8 mouse cellular contexts compared by ENCODE assay signal in the genomic region with DNA sequence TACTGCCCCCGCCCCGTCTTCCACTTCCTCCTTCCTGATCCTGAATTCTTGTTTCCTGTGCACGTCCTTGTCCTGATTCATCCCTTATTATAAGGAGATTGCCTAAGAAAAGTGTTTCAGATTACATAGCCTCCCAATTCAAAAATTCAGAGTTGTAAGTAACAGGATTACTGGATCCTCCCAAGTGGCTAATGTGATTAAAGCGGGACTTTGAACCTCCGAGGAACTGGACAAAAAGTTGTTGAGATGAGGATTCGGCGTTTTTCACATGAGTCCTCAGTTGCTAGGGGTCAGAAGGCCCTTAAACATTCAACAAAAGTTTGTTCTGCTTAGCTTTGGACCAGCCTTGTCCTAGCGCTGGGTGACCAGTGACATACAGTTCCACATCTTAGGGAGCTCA. TPM values are rescaled to one million over a fixed set of nuclear protein-coding genes. Genes with fewer than 3 reads are reported as not detected.
DNase-seq lines count a peak whose midpoint lies in the region; ATAC-seq and TF ChIP-seq lines count a peak whose summit lies in the region.

Kcna1 (minus strand) TSS at position 4 of the 400 bp plus-strand sequence.

- H3K36me3 ChIP-seq in heart, embryonic 15.5 days: no peaks in the 10 kb centered on the region
- H3K36me3 ChIP-seq in embryonic facial prominence, embryonic 10.5 days (replicated peaks): no peaks in the 10 kb centered on the region
- no peaks in the 10 kb centered on the region for H3K36me3 ChIP-seq in hindbrain, embryonic 15.5 days
- H3K36me3 ChIP-seq in liver, postnatal 0 days (replicated peaks; ENCODE audit: insufficient read depth, low read length): no peaks in the 10 kb centered on the region

- TF ChIP-seq CTCF in liver, postnatal 0 days (IDR thresholded peaks at IDR 0.05; ENCODE audit: low read depth): no peak

- no peak for DNase-seq in heart, postnatal 14 days
- DNase-seq in embryonic facial prominence, embryonic 10.5 days (ENCODE audit: low spot score): no peak
- DNase-seq in liver, postnatal 0 days: no peak
- DNase-seq in urinary bladder, postnatal 14 days (ENCODE audit: low spot score): no peak
- no peak for DNase-seq in adrenal gland, postnatal 4 days (ENCODE audit: low spot score in 2 of 2)

- ATAC-seq in heart, embryonic 15.5 days (replicated peaks; ENCODE audit: insufficient number of reproducible peaks, insufficient read depth, low FRiP score, low read depth): no peak
- ATAC-seq in hindbrain, embryonic 15.5 days (ENCODE audit: low FRiP score, low read depth): no peak
- no peak for ATAC-seq in liver, postnatal 0 days
- no peak for ATAC-seq in megakaryocyte, adult 5-6 weeks (ENCODE audit: poor library complexity, severe bottlenecking)

- peaks cover 80% of the 10 kb centered on the region for H3K27me3 ChIP-seq in heart, embryonic 15.5 days
- peaks cover 85% of the 10 kb centered on the region for H3K27me3 ChIP-seq in embryonic facial prominence, embryonic 10.5 days (replicated peaks; ENCODE audit: low read depth, poor library complexity, severe bottlenecking)
- peaks cover 33% of the 10 kb centered on the region for H3K27me3 ChIP-seq in hindbrain, embryonic 15.5 days
- H3K27me3 ChIP-seq in liver, postnatal 0 days (ENCODE audit: insufficient read depth, low read length): peaks cover 57% of the 10 kb centered on the region

- H3K4me3 ChIP-seq in heart, embryonic 15.5 days: peak within 1 kb of the TSS; percentile 54
- H3K4me3 ChIP-seq in embryonic facial prominence, embryonic 10.5 days: peak within 1 kb of the TSS; percentile 68
- H3K4me3 ChIP-seq in hindbrain, embryonic 15.5 days: peak within 1 kb of the TSS; percentile 60
- H3K4me3 ChIP-seq in liver, postnatal 0 days (ENCODE audit: low read depth, low read length): no peak within 1 kb of the TSS

- H3K4me2 ChIP-seq in heart, embryonic 15.5 days: peak within 1 kb of the TSS; percentile 92
- peak within 1 kb of the TSS; percentile 98 for H3K4me2 ChIP-seq in hindbrain, embryonic 15.5 days
- peak within 1 kb of the TSS; percentile 14; the same call in 1 of the 2 replicates for H3K4me2 ChIP-seq in liver, postnatal 0 days (ENCODE audit: low read depth, low read length)

- WGBS in heart, embryonic 15.5 days: 28% methylated on average over 8 of the region's 8 CpGs
- WGBS in embryonic facial prominence, embryonic 10.5 days: 19% methylated on average over 8 of the region's 8 CpGs
- 36% methylated on average over 8 of the region's 8 CpGs for WGBS in hindbrain, embryonic 15.5 days
- WGBS in liver, postnatal 0 days (ENCODE audit: insufficient replicate concordance): 26% methylated on average over 8 of the region's 8 CpGs

- H3K9me3 ChIP-seq in heart, embryonic 15.5 days (replicated peaks): no peaks in the 10 kb centered on the region
- H3K9me3 ChIP-seq in embryonic facial prominence, embryonic 10.5 days: no peaks in the 10 kb centered on the region
- H3K9me3 ChIP-seq in hindbrain, embryonic 15.5 days: no peaks in the 10 kb centered on the region
- H3K9me3 ChIP-seq in liver, postnatal 0 days (ENCODE audit: low read length): no peaks in the 10 kb centered on the region

- TF ChIP-seq EP300 in liver, postnatal 0 days (IDR thresholded peaks at IDR 0.05; ENCODE audit: low read depth): no peak

- no peak within 1 kb of the TSS for H3K27ac ChIP-seq in heart, embryonic 15.5 days
- H3K27ac ChIP-seq in embryonic facial prominence, embryonic 10.5 days (replicated peaks): no peak within 1 kb of the TSS; the same call in 1 of the 2 replicates
- peak within 1 kb of the TSS; percentile 67 for H3K27ac ChIP-seq in hindbrain, embryonic 15.5 days (replicated peaks)
- no peak within 1 kb of the TSS for H3K27ac ChIP-seq in liver, postnatal 0 days (ENCODE audit: low read depth)

- H3K9ac ChIP-seq in heart, embryonic 15.5 days: no peak within 1 kb of the TSS
- H3K9ac ChIP-seq in hindbrain, embryonic 15.5 days: peak within 1 kb of the TSS; percentile 53
- no peak within 1 kb of the TSS for H3K9ac ChIP-seq in liver, postnatal 0 days (replicated peaks)

- peaks cover 34% of the 10 kb centered on the region for H3K4me1 ChIP-seq in heart, embryonic 15.5 days (replicated peaks)
- H3K4me1 ChIP-seq in embryonic facial prominence, embryonic 10.5 days: peaks cover 40% of the 10 kb centered on the region
- H3K4me1 ChIP-seq in hindbrain, embryonic 15.5 days (replicated peaks): peaks cover 37% of the 10 kb centered on the region
- 0 out of 2 replicates have a peak, but pooled peaks cover 3% of the 10 kb centered on the region for H3K4me1 ChIP-seq in liver, postnatal 0 days (ENCODE audit: insufficient read depth)

- intact Hi-C loops in heart, postnatal 14 days (cut with DNase I): no loop called here

RNA-seq across cellular contexts. Expression of gene Kcna1, which starts in this region (rescaled TPM):
- 0.18 and 0.33 TPM in 2 replicates for polyA plus RNA-seq in heart, embryonic 15.5 days (2015; fragmentation: Nextera tagmentation; extraction: Ambion mirVana)
- total RNA-seq in heart, postnatal 14 days (2021): 1 to 10 TPM; 2.1 to 3.6 TPM
- 0.47 and 0.82 TPM in 2 replicates for polyA plus RNA-seq in embryonic facial prominence, embryonic 10.5 days (2016; fragmentation: Nextera tagmentation; extraction: Ambion mirVana)
- 3.2 and 3.8 TPM in 2 replicates for polyA plus RNA-seq in hindbrain, embryonic 15.5 days (2015; fragmentation: Nextera tagmentation; extraction: Ambion mirVana)
- polyA plus RNA-seq in liver, postnatal 0 days (2015; fragmentation: Nextera tagmentation; extraction: Ambion mirVana): not detected in 2 replicates
- total RNA-seq in megakaryocyte, adult 5-6 weeks (2015): not detected in 2 replicates
- total RNA-seq in megakaryocyte, adult 5-6 weeks (2017): not detected in 2 replicates
- 1 to 10 TPM; 2.8 to 3.5 TPM for total RNA-seq in adrenal gland, postnatal 4 days (2021)

Comparison
In these comparisons a context has a peak if more than half of its experiments do, and no peak if none do; other contexts are left out.
1. H3K4me2 ChIP-seq: peak in every context shown above with its lines; median percentile 98 in hindbrain, embryonic 15.5 days; 92 in heart, embryonic 15.5 days; 14 in liver, postnatal 0 days.